In genomic region chr2:181695776-181696175, GRCm38 (mm10) we compare ENCODE assay signal across 31 mouse cellular contexts. TPM values are rescaled to one million over a fixed set of nuclear protein-coding genes. Genes with fewer than 3 reads are reported as not detected.
DNase-seq lines count a peak whose midpoint lies in the region; ATAC-seq and TF ChIP-seq lines count a peak whose summit lies in the region.
"Had no signal": no experiment of that assay in that cellular context is flagged by ENCODE, and none has a peak within 500 bp of the region (broad histone marks: within the 10 kb centered on the region; RNA-seq: fewer than 3 reads in every experiment).

No protein-coding gene starts in this region.

- no peak overlapping the region for H3K4me3 ChIP-seq in neural tube, embryonic 15.5 days (replicated peaks)
- no peak overlapping the region for H3K4me3 ChIP-seq in stomach, postnatal 0 days (ENCODE audit: low read depth, low read length)
- H3K4me3 ChIP-seq: embryonic facial prominence, embryonic 12.5 days; embryonic facial prominence, embryonic 15.5 days; hindbrain, embryonic 10.5 days; hindbrain, embryonic 13.5 days; intestine, embryonic 15.5 days had no signal

- 78% methylated on average over 1 of the region's 1 CpGs for WGBS in neural tube, embryonic 15.5 days
- 72% methylated on average over 1 of the region's 1 CpGs for WGBS in stomach, postnatal 0 days

- H3K27ac ChIP-seq in neural tube, embryonic 15.5 days (replicated peaks), result no peak overlapping the region
- no peak overlapping the region for H3K27ac ChIP-seq in stomach, postnatal 0 days (replicated peaks)
- H3K27ac ChIP-seq: embryonic facial prominence, embryonic 12.5 days; embryonic facial prominence, embryonic 15.5 days; hindbrain, embryonic 10.5 days; hindbrain, embryonic 13.5 days; intestine, embryonic 15.5 days had no signal

- TF ChIP-seq EP300 in stomach, postnatal 0 days (optimal IDR thresholded peaks at IDR 0.05), result no peak

- no peaks in the 10 kb centered on the region for H3K9me3 ChIP-seq in neural tube, embryonic 15.5 days (replicated peaks)
- H3K9me3 ChIP-seq in stomach, postnatal 0 days (ENCODE audit: control insufficient read depth, low read length), result no peaks in the 10 kb centered on the region
- H3K9me3 ChIP-seq: embryonic facial prominence, embryonic 12.5 days; embryonic facial prominence, embryonic 15.5 days; hindbrain, embryonic 10.5 days; hindbrain, embryonic 13.5 days; intestine, embryonic 15.5 days had no signal

- no peaks in the 10 kb centered on the region for H3K36me3 ChIP-seq in neural tube, embryonic 15.5 days
- no peaks in the 10 kb centered on the region for H3K36me3 ChIP-seq in stomach, postnatal 0 days (ENCODE audit: control insufficient read depth, insufficient read depth, low read length)
- H3K36me3 ChIP-seq: embryonic facial prominence, embryonic 15.5 days; intestine, embryonic 15.5 days had no signal

- no peaks in the 10 kb centered on the region for H3K27me3 ChIP-seq in neural tube, embryonic 15.5 days (replicated peaks)
- H3K27me3 ChIP-seq in stomach, postnatal 0 days (ENCODE audit: control insufficient read depth, insufficient read depth, low read length), result no peaks in the 10 kb centered on the region
- H3K27me3 ChIP-seq: embryonic facial prominence, embryonic 12.5 days; embryonic facial prominence, embryonic 15.5 days; intestine, embryonic 15.5 days had no signal

- peak; percentile 66 for DNase-seq in heart, adult 11 months
- no peak for DNase-seq in heart, postnatal 25 days (ENCODE audit: low spot score)
- peak; percentile 11 for DNase-seq in neural tube, embryonic 10.5 days (ENCODE audit: extremely low spot score, low spot score)
- peak; percentile 52 for DNase-seq in adipocyte (ENCODE audit: low spot score)
- DNase-seq in stomach, postnatal 0 days (ENCODE audit: low spot score), result peak; percentile 10
- no peak for DNase-seq in adrenal gland, postnatal 4 days (ENCODE audit: low spot score in 2 of 2)
- DNase-seq: adrenal gland, adult 8-10 months; adrenal gland, postnatal 25 days; cerebellum, adult 18-20 months; cerebellum, adult 9-10 months; gastrocnemius, postnatal 10 days; gastrocnemius, postnatal 36 days; heart, postnatal 36 days had no signal

- no peak overlapping the region for H3K4me2 ChIP-seq in neural tube, embryonic 15.5 days
- H3K4me2 ChIP-seq in stomach, postnatal 0 days (replicated peaks; ENCODE audit: low read depth), result no peak overlapping the region
- H3K4me2 ChIP-seq: embryonic facial prominence, embryonic 12.5 days; embryonic facial prominence, embryonic 15.5 days; heart, embryonic 11.5 days; hindbrain, embryonic 13.5 days; intestine, embryonic 15.5 days had no signal

- TF ChIP-seq CTCF in stomach, postnatal 0 days (IDR thresholded peaks at IDR 0.05; ENCODE audit: low read depth), result no peak

- H3K9ac ChIP-seq in neural tube, embryonic 15.5 days (replicated peaks), result no peak overlapping the region
- no peak overlapping the region for H3K9ac ChIP-seq in stomach, postnatal 0 days (ENCODE audit: low read length)
- H3K9ac ChIP-seq: embryonic facial prominence, embryonic 12.5 days; embryonic facial prominence, embryonic 15.5 days; hindbrain, embryonic 13.5 days; intestine, embryonic 15.5 days had no signal

- H3K4me1 ChIP-seq in neural tube, embryonic 15.5 days, result peaks cover 29% of the 10 kb centered on the region
- H3K4me1 ChIP-seq in stomach, postnatal 0 days (replicated peaks; ENCODE audit: control insufficient read depth, insufficient read depth), result peaks cover 2% of the 10 kb centered on the region; the same call in 1 of the 2 replicates

- intact Hi-C loops in heart, postnatal 25 days (cut with DNase I), result no loop called here

- no peak for ATAC-seq in neural tube, embryonic 15.5 days (ENCODE audit: low FRiP score)
- ATAC-seq in stomach, postnatal 0 days (ENCODE audit: low FRiP score, low TSS enrichment), result no peak
- ATAC-seq: CD4-positive, CD25-positive, alpha-beta regulatory T cell, adult 4 months; forebrain, embryonic 14.5 days; hindbrain, embryonic 16.5 days; intestine, embryonic 15.5 days had no signal

RNA-seq across cellular contexts. Expression of gene Rgs19, which starts 2.0 kb away (rescaled TPM):
- total RNA-seq in heart, postnatal 25 days (2021), result 1 to 10 TPM; 5.8 to 7.7 TPM
- 66.4 and 68.1 TPM in 2 replicates for polyA plus RNA-seq in neural tube, embryonic 15.5 days (2015; fragmentation: Nextera tagmentation; extraction: Ambion mirVana)
- 20.0 and 24.6 TPM in 2 replicates for polyA plus RNA-seq in stomach, postnatal 0 days (2015; fragmentation: Nextera tagmentation; extraction: Ambion mirVana)
- 10 to 100 TPM; 30.2 to 31.1 TPM for total RNA-seq in adrenal gland, postnatal 4 days (2021)

RNA-seq across cellular contexts. Expression of gene Lkaaear1, which starts 2.5 kb away (rescaled TPM):
- total RNA-seq in heart, postnatal 25 days (2021), result not detected
- not detected in 2 replicates for polyA plus RNA-seq in neural tube, embryonic 15.5 days (2015; fragmentation: Nextera tagmentation; extraction: Ambion mirVana)
- polyA plus RNA-seq in stomach, postnatal 0 days (2015; fragmentation: Nextera tagmentation; extraction: Ambion mirVana), result not detected in 2 replicates
- total RNA-seq in adrenal gland, postnatal 4 days (2021), result not detected
- total RNA-seq: adrenal gland, adult 8-10 months; adrenal gland, postnatal 25 days; common myeloid progenitor, adult 5-6 weeks; gastrocnemius, adult 18-20 months; gastrocnemius, postnatal 10 days; gastrocnemius, postnatal 36 days; granulocyte monocyte progenitor cell, adult 5-6 weeks; heart, adult 8-10 months; heart, postnatal 36 days; MEL had no signal
- polyA plus RNA-seq: C2C12; CD4-positive, CD25-positive, alpha-beta regulatory T cell, adult 4 months; embryonic facial prominence, embryonic 12.5 days; embryonic facial prominence, embryonic 15.5 days; forebrain, embryonic 14.5 days; heart, embryonic 11.5 days; heart, embryonic 14.5 days; heart, postnatal 0 days; hindbrain, embryonic 10.5 days; hindbrain, embryonic 13.5 days; hindbrain, embryonic 16.5 days; intestine, embryonic 15.5 days had no signal

RNA-seq across cellular contexts. Expression of gene Tcea2, which starts 15.7 kb away (rescaled TPM):
- 1 to 10 TPM; 5.8 to 6.4 TPM for total RNA-seq in heart, postnatal 25 days (2021)
- 43.2 and 44.9 TPM in 2 replicates for polyA plus RNA-seq in neural tube, embryonic 15.5 days (2015; fragmentation: Nextera tagmentation; extraction: Ambion mirVana)
- polyA plus RNA-seq in stomach, postnatal 0 days (2015; fragmentation: Nextera tagmentation; extraction: Ambion mirVana), result 12.7 and 13.4 TPM in 2 replicates
- total RNA-seq in adrenal gland, postnatal 4 days (2021), result 10 to 100 TPM; 23.6 to 24.3 TPM

RNA-seq across cellular contexts. Expression of gene Oprl1, which starts 19.0 kb away (rescaled TPM):
- total RNA-seq in heart, postnatal 25 days (2021), result not detected
- polyA plus RNA-seq in neural tube, embryonic 15.5 days (2015; fragmentation: Nextera tagmentation; extraction: Ambion mirVana), result 72.5 and 87.0 TPM in 2 replicates
- polyA plus RNA-seq in stomach, postnatal 0 days (2015; fragmentation: Nextera tagmentation; extraction: Ambion mirVana), result 0.52 and 0.80 TPM in 2 replicates
- 1 to 10 TPM; 4.0 to 6.0 TPM for total RNA-seq in adrenal gland, postnatal 4 days (2021)
- total RNA-seq: common myeloid progenitor, adult 5-6 weeks; gastrocnemius, adult 18-20 months; gastrocnemius, postnatal 10 days; gastrocnemius, postnatal 36 days; granulocyte monocyte progenitor cell, adult 5-6 weeks; heart, postnatal 36 days had no signal
- polyA plus RNA-seq: C2C12; CD4-positive, CD25-positive, alpha-beta regulatory T cell, adult 4 months had no signal

RNA-seq across cellular contexts. Expression of gene Sox18, which starts 24.3 kb away (rescaled TPM):
- 10 to 100 TPM; 40.2 to 56.9 TPM for total RNA-seq in heart, postnatal 25 days (2021)
- 21.0 and 21.6 TPM in 2 replicates for polyA plus RNA-seq in neural tube, embryonic 15.5 days (2015; fragmentation: Nextera tagmentation; extraction: Ambion mirVana)
- 14.0 and 14.1 TPM in 2 replicates for polyA plus RNA-seq in stomach, postnatal 0 days (2015; fragmentation: Nextera tagmentation; extraction: Ambion mirVana)
- total RNA-seq in adrenal gland, postnatal 4 days (2021), result 10 to 100 TPM; 45.2 to 47.3 TPM
- total RNA-seq: common myeloid progenitor, adult 5-6 weeks; granulocyte monocyte progenitor cell, adult 5-6 weeks; MEL had no signal
- polyA plus RNA-seq: CD4-positive, CD25-positive, alpha-beta regulatory T cell, adult 4 months had no signal

Comparison
In these comparisons a context has a peak if more than half of its experiments do, and no peak if none do; other contexts are left out.
1. DNase-seq: peak in heart, adult 11 months (single experiment), neural tube, embryonic 10.5 days (single experiment), adipocyte (single experiment) and stomach, postnatal 0 days (single experiment); none in heart, postnatal 25 days (single experiment) and adrenal gland, postnatal 4 days (0 of 2).